Mouse (Mus musculus) ES-Bruce4 (cell line): ENCODE data around the gene Sept11.
A peak's percentile ranks its signal among the peaks of the same experiment; 100 is the strongest.

Experiments
- CTCF ChIP-seq: IDR thresholded peaks from one replicate; pipeline ENCODE4 v1.8.1; 2011; ENCODE audit warnings: low read depth, low read length
- EP300 ChIP-seq: IDR thresholded peaks from 2 replicates; pipeline ENCODE4 v1.6.1; 2011; ENCODE audit warnings: low read depth, low read length; ENCODE audit not compliant: insufficient read depth
- POLR2A ChIP-seq: IDR thresholded peaks from one replicate; pipeline ENCODE4 v1.8.1; 2011; ENCODE audit warnings: low read length; ENCODE audit not compliant: insufficient read depth

DNA sequence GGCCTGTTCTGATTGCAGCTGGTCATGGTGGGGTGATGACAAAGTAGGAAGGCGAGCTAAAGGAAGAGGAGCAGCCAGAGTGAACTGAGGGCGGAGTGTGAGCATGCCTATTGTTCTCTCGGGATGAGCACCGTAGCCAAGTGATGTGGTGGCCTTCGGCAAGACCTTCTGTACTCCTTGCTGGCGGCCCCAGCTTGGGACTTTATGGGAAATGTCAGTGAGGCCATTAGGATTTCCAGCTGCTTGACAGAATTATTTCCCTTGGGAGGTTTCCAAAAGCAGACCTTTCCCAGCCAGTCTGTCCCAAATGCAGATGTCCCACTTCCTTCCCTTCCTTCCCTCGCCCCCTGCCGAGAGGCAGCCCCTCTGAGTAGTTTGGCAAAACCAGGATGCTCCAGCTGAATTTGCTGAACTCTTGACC, 8.1 kb downstream of the Sept11 start:
- TF ChIP-seq POLR2A, result no peak
- no peak for TF ChIP-seq CTCF
- TF ChIP-seq EP300, result 0 out of 2 replicates have a peak, but pooled peaks have one; percentile 25
